Mouse (Mus musculus) erythroid progenitor cell, adult 5-6 weeks (primary cell): ENCODE measurements around the gene Haao. TPM values are rescaled to one million over a fixed set of nuclear protein-coding genes. Genes with fewer than 3 reads are reported as not detected.
A peak's percentile ranks its signal among the peaks of the same experiment; 100 is the strongest.

Source experiments
- ATAC-seq: replicated peaks from 2 replicates; pipeline ENCODE4 v1.8.0; 2016; ENCODE audit warnings: moderate number of reproducible peaks, mild to moderate bottlenecking, moderate TSS enrichment, inconsistent platforms; ENCODE audit not compliant: poor library complexity, low FRiP score, severe bottlenecking
- total RNA-seq, 2 experiments: library from RNA; stranded (forward) in 1 of 2; stranded (reverse) in 1 of 2; fragments of 150-400 nt in 1 of 2; fragments of 186-747, 209-891 nt in 1 of 2; gene quantifications; 2 replicates each; pipeline versions ENCODE4 v1.2.3 to v1.2.4; 2015 to 2017; ENCODE audit warnings: low replicate concordance in 2 of 2

Haao gene
- total RNA-seq, 2 experiments from 2014 or later = 3.0 to 6.3 TPM

DNA sequence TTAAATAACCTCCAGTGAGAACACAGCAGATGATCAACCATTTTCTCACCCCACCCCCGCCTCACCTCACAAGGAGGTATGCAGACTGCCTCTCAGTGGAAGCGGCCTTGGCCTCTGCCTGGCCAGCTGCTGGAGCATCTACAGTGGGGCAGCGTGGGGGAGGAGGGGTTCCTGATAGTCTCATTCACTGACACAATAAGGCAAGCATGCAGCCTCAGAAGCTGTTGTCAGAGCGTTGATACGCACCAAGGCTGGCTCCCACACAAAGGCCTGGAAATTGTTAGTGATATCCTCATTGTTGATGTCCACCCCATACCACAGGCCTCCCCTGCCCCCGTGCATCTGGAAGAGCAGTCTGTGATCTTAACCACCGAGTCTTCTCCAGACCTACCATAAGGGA is 4.0 kb downstream of the Haao start:
- ATAC-seq = no peak

DNA sequence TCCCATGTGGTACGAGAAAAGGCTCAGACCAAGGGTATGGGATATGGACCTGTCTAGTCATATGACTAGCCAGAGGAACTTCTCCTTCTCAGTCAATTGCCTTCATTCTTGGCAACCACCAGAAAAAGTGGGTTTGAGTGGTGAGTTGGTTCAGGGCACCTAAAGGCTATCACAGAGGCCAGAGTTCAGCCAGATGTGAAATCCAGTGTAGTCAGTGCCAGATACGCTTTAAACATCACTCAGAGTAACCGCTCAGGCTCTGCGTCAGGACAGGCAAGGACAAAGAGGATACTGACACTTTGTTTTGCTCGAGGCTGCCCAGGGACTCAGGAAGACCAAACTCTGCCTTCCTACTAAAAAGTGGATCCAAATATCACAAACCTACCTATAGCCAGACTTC is 6.8 kb downstream of the Haao start:
- no peak for ATAC-seq

DNA sequence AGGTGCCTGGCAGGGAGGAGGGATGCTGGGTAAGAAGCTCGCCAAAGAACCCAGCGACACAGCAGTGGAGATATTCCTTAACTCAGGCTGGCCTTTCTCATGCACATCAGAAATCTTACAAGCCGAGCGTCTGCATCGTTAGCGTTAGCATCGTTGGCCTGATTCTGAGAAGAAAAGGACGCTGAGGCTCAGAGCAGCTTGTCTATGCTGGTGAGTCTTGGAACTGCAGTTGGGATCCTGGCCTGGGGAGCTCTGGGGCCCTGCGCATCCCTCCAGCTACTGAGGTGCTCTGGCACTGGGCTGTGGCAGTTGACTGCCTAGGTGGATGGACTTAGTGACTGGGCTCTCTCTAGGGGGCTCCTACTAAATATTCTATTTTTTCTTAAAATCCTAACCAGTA is 8.6 kb downstream of the Haao start:
- ATAC-seq = no peak

DNA sequence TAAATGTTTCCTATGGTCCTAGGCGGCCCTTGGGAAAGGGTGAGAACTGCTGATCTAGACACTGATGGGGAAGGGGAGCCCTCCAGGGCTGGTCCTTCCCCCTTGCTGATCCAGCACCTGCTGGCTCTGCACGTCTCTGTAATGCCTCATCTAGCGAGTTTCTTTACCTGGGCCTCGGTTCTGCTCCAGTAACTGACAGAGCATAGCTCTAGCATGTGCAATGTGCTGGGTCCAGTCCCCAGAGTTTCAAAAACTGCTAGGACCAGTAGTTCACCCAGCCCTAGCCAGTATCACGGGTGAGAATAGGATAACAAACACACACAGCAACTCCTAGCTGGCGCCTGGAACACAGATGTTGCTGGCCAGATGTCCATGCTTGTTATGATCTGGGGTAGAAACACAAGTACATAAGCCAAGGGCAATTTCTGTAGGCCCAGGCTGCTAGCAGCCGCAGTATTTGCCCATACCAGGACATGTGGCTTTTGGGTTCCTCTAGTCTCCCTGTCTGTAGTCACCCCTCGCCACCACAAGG is 10.0 kb downstream of the Haao start:
- no peak for ATAC-seq

DNA sequence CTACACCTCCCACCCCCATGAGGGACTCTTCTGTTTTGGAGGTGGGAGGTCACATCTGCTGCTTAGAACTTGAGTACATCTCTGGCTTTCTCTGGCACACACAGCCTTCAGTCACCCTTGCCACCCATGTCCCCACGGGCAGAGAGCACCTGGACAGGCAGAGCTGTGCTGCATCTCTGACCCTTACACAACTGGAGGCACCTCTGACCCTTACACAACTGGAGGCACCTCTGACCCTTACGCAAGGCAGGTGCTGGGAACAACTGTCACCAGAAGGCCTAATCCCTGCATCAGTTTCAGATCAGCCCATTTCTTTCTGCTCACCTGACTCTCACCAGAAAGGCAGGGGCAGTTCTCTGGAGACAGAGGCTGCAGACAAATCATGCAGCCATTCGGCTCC is 11.7 kb downstream of the Haao start:
- no peak for ATAC-seq

DNA sequence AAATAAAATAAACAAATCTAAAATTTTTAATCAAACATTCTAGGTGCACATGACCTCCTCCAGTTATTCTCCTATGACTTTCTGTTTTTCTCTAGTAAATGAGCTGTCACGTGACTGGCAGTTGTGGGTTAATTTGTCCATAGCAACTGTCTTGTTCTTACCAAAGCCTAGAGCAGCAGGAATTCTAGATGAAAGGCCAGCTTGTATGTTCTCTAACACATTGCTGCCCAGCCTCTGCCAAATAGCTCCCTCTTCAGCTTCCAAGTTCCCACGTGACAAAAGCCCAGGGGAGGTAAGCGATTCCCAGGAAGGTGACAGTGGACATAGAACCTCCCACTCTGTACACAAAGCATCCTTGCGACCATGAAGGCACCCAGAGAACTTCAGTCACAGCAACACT is 13.6 kb downstream of the Haao start:
- no peak for ATAC-seq

DNA sequence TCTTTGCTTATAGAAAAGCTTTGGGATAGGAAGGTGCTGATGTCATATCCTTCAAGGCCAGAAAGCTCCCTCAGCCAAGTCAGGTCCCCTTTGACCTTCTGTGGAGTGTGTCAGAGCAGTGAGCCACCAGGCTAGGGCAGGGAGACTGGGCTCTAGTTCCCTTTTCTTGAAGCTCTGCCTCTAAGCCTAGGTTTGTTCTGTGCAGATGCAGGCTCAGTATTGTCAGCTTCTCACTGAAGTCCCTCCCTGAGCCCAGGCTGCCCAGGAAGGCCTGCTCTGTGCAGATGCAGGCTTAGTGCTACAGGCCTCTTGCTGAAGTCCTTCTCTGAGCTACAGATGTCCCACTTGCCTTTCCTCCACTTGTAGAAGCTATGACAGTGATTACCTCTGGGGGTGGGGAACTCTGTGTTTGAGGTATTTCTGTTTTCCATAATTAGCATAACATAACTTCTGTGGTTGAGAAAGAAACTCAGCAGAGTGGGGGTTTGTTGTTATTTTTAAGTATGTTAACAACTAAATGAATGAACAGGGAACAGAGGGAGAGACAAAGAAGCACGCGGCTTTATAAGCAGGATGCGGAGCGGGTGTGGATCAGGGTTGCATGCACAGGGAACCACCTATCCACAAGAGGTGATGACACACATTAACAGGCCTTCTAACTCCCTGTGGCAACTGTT is 17.0 kb downstream of the Haao start:
- no peak for ATAC-seq

DNA sequence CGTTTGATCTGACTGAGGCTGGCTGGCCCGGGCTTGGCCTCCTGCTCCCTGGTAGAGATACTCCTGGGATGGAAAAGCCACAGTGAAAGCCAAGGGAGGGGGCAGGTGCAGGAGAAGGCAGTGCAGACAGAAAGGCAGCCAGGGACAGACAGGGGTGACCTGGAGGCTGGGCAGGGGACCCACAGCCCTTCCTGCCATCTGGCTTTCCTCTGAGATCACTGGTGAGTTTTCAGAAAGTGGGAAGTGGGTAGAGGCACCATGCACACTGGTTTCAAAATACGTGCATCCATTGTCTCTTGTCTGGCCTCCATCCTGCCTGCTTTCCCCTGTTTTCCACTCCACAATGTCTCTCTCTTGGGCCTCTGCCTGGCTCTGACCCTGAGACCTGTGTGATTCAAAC is 18.4 kb downstream of the Haao start:
- ATAC-seq = no peak

DNA sequence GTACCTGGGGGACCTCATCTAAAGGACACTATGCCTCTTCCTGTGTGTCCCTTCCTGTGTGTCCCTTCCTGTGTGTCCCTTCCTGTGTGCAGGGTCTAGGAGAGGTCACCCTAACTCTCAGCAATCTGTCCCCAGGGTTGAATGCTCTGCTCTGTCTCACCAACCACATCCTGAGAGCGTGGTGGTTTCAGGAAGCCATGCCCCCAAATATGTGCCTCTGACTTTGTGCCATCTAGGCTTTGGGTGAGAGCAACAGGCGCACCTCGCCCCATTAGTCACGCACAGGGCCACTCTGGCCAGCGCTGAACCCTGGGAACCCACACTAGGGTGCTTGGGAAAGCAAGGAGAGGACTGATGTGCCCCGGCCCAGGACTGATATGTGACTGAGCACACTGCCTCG is 23.9 kb downstream of the Haao start:
- ATAC-seq = no peak

DNA sequence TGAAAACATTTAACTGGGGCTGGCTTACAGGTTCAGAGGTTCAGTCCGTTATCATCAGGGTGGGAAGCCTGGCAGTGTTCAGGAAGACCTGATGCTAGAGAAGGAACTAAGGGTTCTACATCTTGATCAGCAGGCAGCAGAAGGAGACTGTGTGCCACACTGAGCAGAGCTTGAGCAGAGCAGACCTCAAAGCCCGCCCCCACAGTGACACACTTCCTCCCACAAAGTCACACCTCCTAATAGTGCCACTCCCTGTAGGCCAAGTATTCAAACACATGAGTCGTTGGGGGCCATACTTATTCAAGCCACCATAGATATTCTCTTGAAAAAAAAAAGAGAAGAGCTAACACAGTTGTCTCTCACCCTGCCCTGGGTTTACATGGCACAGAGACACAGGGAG is 25.9 kb downstream of the Haao start:
- ATAC-seq = no peak

DNA sequence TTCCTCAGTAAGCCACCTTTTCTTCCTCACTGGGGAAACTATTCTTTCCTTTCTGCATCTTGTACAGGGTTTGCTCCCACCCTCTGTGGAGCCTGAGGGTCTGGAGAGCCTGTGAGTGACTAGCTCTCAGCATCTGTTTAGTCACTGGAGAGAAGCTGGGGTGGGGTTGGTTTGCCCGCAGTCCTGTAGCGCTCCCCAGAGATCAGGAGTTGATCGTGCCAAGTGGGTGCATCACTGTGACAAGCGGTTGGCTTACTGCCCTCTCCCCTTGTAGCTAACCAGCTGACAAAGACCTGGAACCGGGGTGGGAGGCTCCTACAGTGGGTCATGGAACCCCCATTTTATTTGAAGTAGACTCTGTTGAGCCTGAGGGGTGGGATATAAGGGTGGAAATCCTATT is 27.1 kb downstream of the Haao start:
- ATAC-seq = no peak

DNA sequence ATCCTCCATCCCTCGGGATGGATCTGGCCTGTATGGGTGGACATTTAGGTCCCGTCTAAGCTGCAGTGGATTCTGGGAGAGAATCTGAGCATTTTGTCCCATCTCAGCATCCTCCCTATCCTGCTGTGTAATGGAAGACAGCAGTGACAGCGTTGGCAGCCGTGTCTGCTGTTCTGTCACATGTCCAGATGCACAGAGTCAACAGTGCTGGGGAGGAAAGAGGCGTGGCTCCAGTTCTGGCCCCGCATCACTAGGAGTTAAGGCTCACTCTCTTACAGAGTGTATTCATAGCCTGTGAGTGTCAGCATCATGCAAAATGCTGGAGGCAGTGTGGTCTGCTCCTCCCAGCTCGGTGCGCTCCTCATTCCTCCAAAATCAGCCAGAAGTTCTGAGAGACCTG is 28.3 kb downstream of the Haao start:
- no peak for ATAC-seq

DNA sequence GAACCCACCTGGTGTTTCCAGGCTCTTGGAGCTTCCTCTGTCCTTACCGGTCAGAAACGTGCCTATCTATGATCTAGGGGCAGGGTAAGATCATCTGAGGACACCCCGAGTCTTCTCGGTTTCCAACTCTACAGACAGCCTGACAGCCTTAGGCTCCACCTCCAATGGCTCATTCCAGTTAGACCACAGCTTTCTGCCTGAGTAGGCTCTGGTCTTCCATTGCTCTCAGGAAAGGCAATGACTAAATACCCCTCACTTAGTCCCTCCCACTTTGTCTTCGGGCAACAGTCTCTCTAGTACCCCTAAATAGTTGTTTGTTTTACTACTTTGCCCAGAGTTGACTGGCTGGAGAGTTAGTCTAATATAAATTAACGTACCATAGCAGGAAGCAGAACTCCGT is 30.8 kb downstream of the Haao start:
- no peak for ATAC-seq

DNA sequence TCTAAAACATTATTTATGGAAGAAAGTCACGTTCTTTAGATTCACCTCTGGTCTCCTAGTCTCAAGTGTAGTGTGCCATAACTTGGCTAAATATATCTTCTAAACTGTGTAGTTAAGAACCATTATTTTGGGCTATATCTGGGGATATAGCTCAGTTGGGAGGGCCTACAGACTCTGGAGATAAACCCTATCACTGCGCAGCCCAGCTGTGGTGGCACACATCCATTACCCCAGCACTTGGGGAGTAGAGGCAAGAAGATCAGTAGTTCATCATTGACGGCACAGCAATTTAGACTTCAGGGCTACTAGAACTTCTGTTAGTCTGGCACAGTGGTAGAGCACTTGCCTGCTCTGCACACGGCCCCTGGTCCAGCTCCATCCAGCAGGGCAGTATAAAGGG is 34.7 kb downstream of the Haao start:
- ATAC-seq = 0 out of 2 replicates have a peak, but pooled peaks have one; percentile 24

DNA sequence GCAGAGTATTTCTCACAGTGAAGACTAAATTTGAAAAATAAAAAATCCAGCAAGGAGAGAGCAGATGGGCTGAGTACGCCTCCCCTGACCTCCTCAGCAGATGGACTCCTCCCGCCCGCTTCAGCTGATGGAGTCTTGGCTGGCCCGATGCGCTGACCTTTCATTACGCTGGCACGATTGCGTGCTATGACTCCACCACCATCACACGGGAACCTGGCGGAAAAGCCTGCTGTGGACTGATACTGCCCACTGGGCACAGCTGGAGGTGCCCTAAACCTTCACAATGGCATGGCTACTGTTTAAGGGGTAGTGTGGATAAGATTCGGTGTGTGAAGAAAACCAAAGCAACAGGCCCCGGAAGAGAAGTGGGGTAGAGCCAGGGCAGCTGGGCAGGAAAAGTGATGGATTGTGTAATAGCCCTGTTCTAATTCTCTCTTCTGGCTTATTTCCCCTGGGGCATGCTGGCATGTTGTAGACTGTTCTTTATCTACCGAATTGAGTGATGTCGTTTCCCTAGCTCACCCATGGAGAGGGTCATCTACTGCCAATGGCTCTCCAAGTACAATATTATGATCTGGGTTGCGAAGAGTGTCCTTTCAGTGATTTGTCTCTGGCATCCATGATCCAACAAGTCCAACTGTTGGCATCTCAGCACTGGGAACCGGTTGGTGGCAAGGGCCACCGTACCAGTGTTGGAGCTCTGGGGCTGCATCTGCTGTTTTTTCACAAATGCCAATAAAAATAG is 35.4 kb downstream of the Haao start:
- ATAC-seq = no peak

DNA sequence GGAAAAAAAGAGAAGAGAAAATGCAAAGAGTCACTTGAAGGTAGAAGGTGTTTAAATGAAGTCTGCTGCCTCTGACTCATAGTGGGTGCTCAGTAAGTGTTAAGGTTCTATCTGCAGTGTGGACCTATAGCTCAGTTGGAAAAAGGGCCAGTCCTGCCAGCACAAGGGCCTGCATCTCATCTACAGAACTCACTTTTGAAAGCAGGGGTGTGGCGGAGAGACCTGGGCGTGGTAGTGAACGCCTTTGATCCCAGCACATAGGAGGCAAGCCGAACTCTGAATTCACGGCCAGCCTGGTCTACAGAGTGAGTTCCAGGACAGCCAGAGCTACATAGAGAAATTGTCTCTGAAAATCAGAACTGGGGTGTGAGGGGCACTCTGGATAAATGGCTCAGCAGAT is 37.5 kb downstream of the Haao start:
- peak; percentile 74 for ATAC-seq

DNA sequence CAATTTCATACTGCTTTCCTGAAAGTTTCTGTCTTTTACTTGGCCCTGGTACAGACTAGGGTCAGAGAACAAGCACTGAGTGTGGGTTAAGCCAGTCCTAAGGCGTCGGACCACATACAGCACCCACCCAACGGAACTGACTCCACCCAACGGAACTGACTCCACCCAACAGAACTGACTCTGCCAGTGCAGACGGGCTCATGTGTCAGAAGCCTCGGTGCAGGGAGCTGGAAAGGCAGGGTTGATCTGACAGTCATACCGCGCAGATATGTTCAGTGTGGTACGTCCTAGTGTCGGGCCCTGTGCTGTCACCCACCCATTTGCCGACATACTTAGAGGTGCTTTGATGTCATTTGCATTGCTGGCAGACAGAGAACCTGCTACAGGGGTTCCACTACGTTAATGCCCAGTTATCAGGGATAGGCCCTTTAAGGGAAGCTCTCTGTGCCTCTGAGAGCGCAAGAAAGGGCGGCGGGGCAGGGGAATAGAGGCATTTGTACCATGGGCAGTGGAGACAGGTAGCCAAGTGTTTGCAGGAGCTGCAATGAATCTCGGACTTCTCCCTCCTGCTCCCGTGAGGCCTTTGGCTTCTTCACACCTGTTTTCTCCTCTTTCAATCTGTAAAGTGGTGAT is 38.5 kb downstream of the Haao start:
- peak; percentile 83 for ATAC-seq

DNA sequence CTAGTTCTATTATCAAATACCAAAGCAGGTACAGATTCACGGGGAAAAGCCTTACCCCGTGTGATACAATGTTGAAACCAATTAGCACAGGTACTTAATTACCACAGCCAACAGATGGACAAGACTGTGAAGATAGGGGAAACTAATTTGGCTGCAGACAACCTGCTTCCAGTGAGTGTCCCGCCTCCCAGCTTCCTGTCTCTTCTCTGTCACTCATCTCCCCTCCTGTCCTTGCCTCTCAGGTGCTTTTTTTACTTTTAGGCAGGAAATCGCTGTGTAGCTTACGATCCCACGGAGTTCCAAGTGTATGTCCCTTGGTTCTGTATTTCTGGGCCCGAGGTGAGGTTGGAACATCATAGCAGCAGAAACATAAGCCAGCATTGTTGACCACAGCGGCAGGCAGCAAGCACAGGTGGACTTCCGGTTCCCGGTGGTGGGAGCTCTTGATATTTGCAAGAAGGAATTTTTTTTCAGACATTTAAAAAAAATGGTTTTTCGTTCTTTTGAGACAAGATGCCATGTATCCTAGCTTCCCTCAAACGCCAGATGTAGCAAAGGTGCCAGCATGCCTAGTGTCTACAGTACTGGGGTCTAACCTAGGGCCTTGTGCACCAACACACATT is 39.2 kb downstream of the Haao start:
- ATAC-seq = 0 out of 2 replicates have a peak, but pooled peaks have one; percentile 3

DNA sequence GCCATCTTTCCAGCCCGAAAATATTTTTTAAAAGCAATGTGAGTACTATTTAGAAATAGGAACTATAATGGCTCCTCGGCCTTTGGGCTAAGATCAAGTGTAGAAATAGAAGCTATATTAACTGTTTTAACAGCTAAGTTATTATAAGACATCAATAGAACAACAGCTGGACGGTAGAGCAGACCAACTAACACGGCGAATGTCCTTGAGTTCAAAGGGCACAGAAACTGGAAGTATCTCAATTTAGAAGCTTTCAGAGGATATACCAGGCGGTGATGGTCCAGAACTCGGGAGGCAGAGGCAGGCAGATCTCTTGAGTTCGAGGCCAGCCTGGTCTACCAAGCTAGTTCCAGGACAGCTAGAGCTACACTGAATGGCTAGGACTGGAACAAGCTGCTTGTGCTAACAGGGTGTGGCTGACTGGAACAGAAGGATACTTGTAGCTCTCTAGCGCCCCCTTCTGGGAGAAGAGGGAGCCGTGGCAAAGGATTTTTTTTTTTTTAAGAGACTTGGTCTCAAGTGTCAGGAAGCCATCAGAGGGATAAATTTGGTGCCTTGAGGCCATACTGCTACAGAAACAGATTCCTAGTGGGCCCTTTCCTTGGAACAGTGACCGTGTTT is 39.9 kb downstream of the Haao start:
- ATAC-seq = peak; percentile 44

DNA sequence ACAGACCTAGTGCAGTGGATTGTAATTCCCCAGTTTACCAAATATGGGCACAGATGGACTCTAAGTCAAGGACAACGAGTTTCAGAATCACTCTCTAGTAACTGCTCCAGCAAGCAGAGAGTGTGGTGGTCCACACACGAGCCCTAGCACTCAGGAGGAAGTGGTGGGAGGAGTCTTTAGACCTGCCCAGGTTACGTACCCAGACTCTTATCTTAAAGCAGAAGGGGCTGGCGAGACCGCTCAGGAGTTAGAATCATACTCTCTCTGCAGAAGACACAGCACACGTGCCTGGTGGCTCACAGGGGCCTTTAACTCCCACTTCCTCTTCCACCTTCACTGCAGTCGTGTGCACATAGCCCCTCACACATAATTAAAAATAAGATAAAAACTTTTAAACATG is 40.4 kb downstream of the Haao start:
- no peak for ATAC-seq
